Mouse (Mus musculus): ENCODE results near the gene Usp20. TPM values are rescaled to one million over a fixed set of nuclear protein-coding genes. Genes with fewer than 3 reads are reported as not detected.
A peak's percentile ranks its signal among the peaks of the same experiment; 100 is the strongest.

Usp20 gene
- total RNA-seq, 2 experiments from 2014 or later = 11.0 to 14.1 TPM

- ATAC-seq (replicated peaks; ENCODE audit: low FRiP score, low TSS enrichment, poor library complexity, severe bottlenecking) = no peak
Observed at GRCm38 (mm10) chr2:30983024-30983423, 945 bp downstream of the Usp20 start.

- ATAC-seq (replicated peaks; ENCODE audit: low FRiP score, low TSS enrichment, poor library complexity, severe bottlenecking) = no peak
Observed at GRCm38 (mm10) chr2:30985111-30986020, 3.3 kb downstream of the Usp20 start.

GRCm38 (mm10) chr2:30990221-30990620, 8.1 kb downstream of the Usp20 start:
- ATAC-seq (replicated peaks; ENCODE audit: low FRiP score, low TSS enrichment, poor library complexity, severe bottlenecking) = no peak

GRCm38 (mm10) chr2:30994853-30995252, 12.8 kb downstream of the Usp20 start:
- no peak for ATAC-seq (replicated peaks; ENCODE audit: low FRiP score, low TSS enrichment, poor library complexity, severe bottlenecking)

GRCm38 (mm10) chr2:30995432-30995996, 13.4 kb downstream of the Usp20 start:
- no peak for ATAC-seq (replicated peaks; ENCODE audit: low FRiP score, low TSS enrichment, poor library complexity, severe bottlenecking)

- no peak for ATAC-seq (replicated peaks; ENCODE audit: low FRiP score, low TSS enrichment, poor library complexity, severe bottlenecking)
Observed at GRCm38 (mm10) chr2:30998443-30999260, 16.6 kb downstream of the Usp20 start.

- ATAC-seq (replicated peaks; ENCODE audit: low FRiP score, low TSS enrichment, poor library complexity, severe bottlenecking) = no peak
Observed at GRCm38 (mm10) chr2:31002857-31003256, 20.8 kb downstream of the Usp20 start.

GRCm38 (mm10) chr2:31005453-31005852, 23.4 kb downstream of the Usp20 start:
- peak; percentile 19; the same call in 1 of the 2 replicates for ATAC-seq (replicated peaks; ENCODE audit: low FRiP score, low TSS enrichment, poor library complexity, severe bottlenecking)

GRCm38 (mm10) chr2:31006434-31006833, 24.4 kb downstream of the Usp20 start:
- ATAC-seq (replicated peaks; ENCODE audit: low FRiP score, low TSS enrichment, poor library complexity, severe bottlenecking) = peak; percentile 90

- no peak for ATAC-seq (replicated peaks; ENCODE audit: low FRiP score, low TSS enrichment, poor library complexity, severe bottlenecking)
Observed at GRCm38 (mm10) chr2:31007208-31007607, 25.1 kb downstream of the Usp20 start.

GRCm38 (mm10) chr2:31013371-31014120, 31.5 kb downstream of the Usp20 start:
- no peak for ATAC-seq (replicated peaks; ENCODE audit: low FRiP score, low TSS enrichment, poor library complexity, severe bottlenecking)

GRCm38 (mm10) chr2:31017625-31018317, 35.7 kb downstream of the Usp20 start:
- ATAC-seq (replicated peaks; ENCODE audit: low FRiP score, low TSS enrichment, poor library complexity, severe bottlenecking) = no peak

GRCm38 (mm10) chr2:31018519-31018918, 36.4 kb downstream of the Usp20 start:
- ATAC-seq (replicated peaks; ENCODE audit: low FRiP score, low TSS enrichment, poor library complexity, severe bottlenecking) = no peak

- no peak for ATAC-seq (replicated peaks; ENCODE audit: low FRiP score, low TSS enrichment, poor library complexity, severe bottlenecking)
Observed at GRCm38 (mm10) chr2:31019011-31019410, 36.9 kb downstream of the Usp20 start.

GRCm38 (mm10) chr2:31020202-31020601, 38.1 kb downstream of the Usp20 start:
- no peak for ATAC-seq (replicated peaks; ENCODE audit: low FRiP score, low TSS enrichment, poor library complexity, severe bottlenecking)

GRCm38 (mm10) chr2:31023940-31024339, 41.9 kb downstream of the Usp20 start:
- no peak for ATAC-seq (replicated peaks; ENCODE audit: low FRiP score, low TSS enrichment, poor library complexity, severe bottlenecking)

GRCm38 (mm10) chr2:31024618-31025370, 42.7 kb downstream of the Usp20 start:
- ATAC-seq (replicated peaks; ENCODE audit: low FRiP score, low TSS enrichment, poor library complexity, severe bottlenecking) = peak; percentile 68; the same call in 1 of the 2 replicates

GRCm38 (mm10) chr2:31025458-31025857, 43.4 kb downstream of the Usp20 start:
- ATAC-seq (replicated peaks; ENCODE audit: low FRiP score, low TSS enrichment, poor library complexity, severe bottlenecking) = no peak
